Mouse (Mus musculus) intestine, embryonic 15.5 days (tissue): ENCODE measurements around the gene Tmem127. TPM values are rescaled to one million over a fixed set of nuclear protein-coding genes. Genes with fewer than 3 reads are reported as not detected.
A peak's percentile ranks its signal among the peaks of the same experiment; 100 is the strongest.

Source experiments
- ATAC-seq: fragments of 200-750 bp; cut with Nextera tagmentation; 2 replicates; pipeline ENCODE4 v1.8.0; 2017; ENCODE audit warnings: moderate TSS enrichment, moderate library complexity
- H3K27ac ChIP-seq: fragments of 300-500 bp; sonication (generic); 2 replicates; pipeline ENCODE4 v1.5.1; 2015; ENCODE audit warnings: mild to moderate bottlenecking, inconsistent platforms
- H3K27me3 ChIP-seq: fragments of 300-500 bp; sonication (generic); replicated peaks from 2 replicates; pipeline ENCODE4 v1.6.1; 2015; ENCODE audit warnings: inconsistent platforms
- H3K36me3 ChIP-seq: fragments of 300-500 bp; sonication (generic); 2 replicates; pipeline ENCODE4 v1.6.1; 2015; ENCODE audit warnings: inconsistent platforms
- H3K4me1 ChIP-seq: fragments of 300-500 bp; sonication (generic); replicated peaks from 2 replicates; pipeline ENCODE4 v1.6.1; 2015; ENCODE audit warnings: inconsistent platforms
- H3K4me2 ChIP-seq: fragments of 300-500 bp; sonication (generic); replicated peaks from 2 replicates; pipeline ENCODE4 v1.6.1; 2015; ENCODE audit warnings: mild to moderate bottlenecking, inconsistent platforms
- H3K4me3 ChIP-seq: fragments of 300-500 bp; sonication (generic); replicated peaks from 2 replicates; pipeline ENCODE4 v1.5.1; 2015; ENCODE audit warnings: inconsistent platforms
- H3K9ac ChIP-seq: fragments of 300-500 bp; sonication (generic); 2 replicates; pipeline ENCODE4 v1.6.1; 2015; ENCODE audit warnings: inconsistent platforms
- H3K9me3 ChIP-seq: fragments of 300-500 bp; sonication (generic); 2 replicates; pipeline ENCODE4 v1.6.1; 2016; ENCODE audit warnings: inconsistent platforms
- WGBS: fragments of 180-500 bp; shearing (Covaris S2); methylation state at CpG from one replicate; pipeline ENCODE4 v1.1.7; 2015; 5-methylcytosine and 5-hydroxymethylcytosine counted together
- polyA plus RNA-seq: library from polyadenylated mRNA; unstranded; fragments of >200 nt; fragmentation: Nextera tagmentation; extraction: Ambion mirVana; gene quantifications from 2 replicates; pipeline ENCODE4 v1.2.1, GENCODE M21; 2015

Tmem127 gene
- polyA plus RNA-seq, 1 experiment from 2014 or later = 28.5 TPM

DNA sequence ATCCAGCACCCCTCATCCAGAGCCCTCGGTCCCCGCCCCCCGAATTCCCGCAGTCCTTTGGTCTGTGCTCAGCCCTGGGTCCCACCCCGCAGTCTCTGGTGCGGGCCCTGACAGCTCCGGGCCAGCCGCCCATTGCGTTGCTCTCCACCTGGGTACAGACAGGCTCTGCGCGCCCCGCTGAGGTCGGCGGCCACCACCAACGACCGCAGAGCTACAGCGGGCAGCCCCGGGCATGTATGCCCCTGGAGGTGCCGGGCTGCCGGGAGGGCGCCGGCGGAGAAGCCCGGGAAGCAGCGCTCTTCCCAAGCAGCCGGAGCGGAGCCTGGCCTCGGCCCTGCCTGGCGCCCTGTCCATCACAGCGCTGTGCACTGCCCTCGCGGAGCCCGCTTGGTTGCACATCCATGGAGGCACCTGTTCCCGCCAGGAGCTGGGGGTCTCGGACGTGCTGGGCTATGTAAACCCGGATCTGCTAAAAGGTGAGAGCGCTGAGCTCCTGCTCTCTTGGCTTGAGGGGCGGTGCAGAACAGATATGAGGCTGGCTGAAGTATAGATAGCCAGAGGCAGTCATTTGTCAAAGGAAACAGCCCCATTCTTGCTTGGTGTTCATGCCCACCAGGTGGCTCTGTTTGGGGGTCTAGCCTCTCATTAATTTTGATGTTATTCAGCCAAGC is 761 bp downstream of the Tmem127 start:
- 1% methylated on average over 39 of the region's 39 CpGs for WGBS
- peak; percentile 72 for ATAC-seq

DNA sequence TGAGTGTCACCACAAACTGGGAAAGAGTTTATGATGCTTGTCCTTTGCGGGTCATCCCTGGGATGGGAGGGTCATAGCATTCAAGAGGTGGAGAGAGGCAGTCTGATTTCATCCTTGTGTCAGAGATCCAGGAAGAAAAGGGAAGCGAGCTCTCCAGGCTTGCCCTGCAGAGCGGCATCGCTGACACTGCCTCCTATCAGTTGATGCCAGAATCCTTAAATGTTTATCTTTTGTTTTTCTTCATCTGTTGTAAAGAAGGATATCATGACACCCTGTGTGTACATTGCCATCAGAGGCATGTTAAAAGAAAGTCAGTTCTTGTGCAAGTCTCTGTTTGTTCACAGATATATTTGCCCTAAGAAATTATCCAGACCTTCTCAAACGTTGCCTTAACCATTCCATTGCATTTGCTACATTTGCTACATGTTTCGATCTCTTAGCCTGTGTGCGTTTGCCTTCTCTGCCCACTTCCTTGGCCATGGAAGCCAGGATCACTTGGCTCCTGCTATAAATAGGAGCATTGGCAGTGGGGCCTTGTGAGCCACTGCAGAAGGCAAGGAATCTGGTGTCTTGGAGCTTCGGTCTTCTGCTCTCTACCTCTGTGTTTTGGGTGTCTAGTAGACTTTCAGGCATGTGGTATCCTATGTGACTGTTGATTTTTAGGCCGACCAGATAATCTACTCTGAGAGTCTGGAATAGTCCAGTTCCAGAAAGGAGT is 2.7 kb downstream of the Tmem127 start:
- Histone ChIP-seq H3K27me3 (no peaks in the 10 kb centered on the region), H3K9ac (no peak overlapping the region), H3K27ac (no peak overlapping the region), H3K4me1 (peaks cover 18% of the 10 kb centered on the region; the same call in 1 of the 2 replicates), H3K4me3 (no peak overlapping the region), H3K4me2 (no peak overlapping the region), H3K9me3 (no peaks in the 10 kb centered on the region), H3K36me3 (peaks cover 9% of the 10 kb centered on the region)
- 84% methylated on average over 9 of the region's 9 CpGs for WGBS
- no peak for ATAC-seq

More for the DNA sequence above, 761 bp downstream of the Tmem127 start:
- H3K27ac ChIP-seq = peak overlapping the region; percentile 57
- peak overlapping the region; percentile 90 for H3K4me3 ChIP-seq
- H3K27me3 ChIP-seq = no peaks in the 10 kb centered on the region
- peak overlapping the region; percentile 88 for H3K9ac ChIP-seq
- peaks cover 18% of the 10 kb centered on the region; the same call in 1 of the 2 replicates for H3K4me1 ChIP-seq
- peaks cover 14% of the 10 kb centered on the region for H3K36me3 ChIP-seq
- no peaks in the 10 kb centered on the region for H3K9me3 ChIP-seq
- H3K4me2 ChIP-seq = peak overlapping the region; percentile 98

GRCm38 (mm10) chr2:127251457-127251856 is 3.7 kb downstream of the Tmem127 start:
- ATAC-seq = no peak
- no peak overlapping the region for H3K9ac ChIP-seq
- no peaks in the 10 kb centered on the region for H3K9me3 ChIP-seq
- no peak overlapping the region for H3K4me2 ChIP-seq
- WGBS = 71% methylated on average over 3 of the region's 3 CpGs
- H3K27ac ChIP-seq = no peak overlapping the region
- H3K4me3 ChIP-seq = no peak overlapping the region
- no peaks in the 10 kb centered on the region for H3K27me3 ChIP-seq
- H3K4me1 ChIP-seq = peaks cover 18% of the 10 kb centered on the region; the same call in 1 of the 2 replicates
- no peaks in the 10 kb centered on the region for H3K36me3 ChIP-seq

DNA sequence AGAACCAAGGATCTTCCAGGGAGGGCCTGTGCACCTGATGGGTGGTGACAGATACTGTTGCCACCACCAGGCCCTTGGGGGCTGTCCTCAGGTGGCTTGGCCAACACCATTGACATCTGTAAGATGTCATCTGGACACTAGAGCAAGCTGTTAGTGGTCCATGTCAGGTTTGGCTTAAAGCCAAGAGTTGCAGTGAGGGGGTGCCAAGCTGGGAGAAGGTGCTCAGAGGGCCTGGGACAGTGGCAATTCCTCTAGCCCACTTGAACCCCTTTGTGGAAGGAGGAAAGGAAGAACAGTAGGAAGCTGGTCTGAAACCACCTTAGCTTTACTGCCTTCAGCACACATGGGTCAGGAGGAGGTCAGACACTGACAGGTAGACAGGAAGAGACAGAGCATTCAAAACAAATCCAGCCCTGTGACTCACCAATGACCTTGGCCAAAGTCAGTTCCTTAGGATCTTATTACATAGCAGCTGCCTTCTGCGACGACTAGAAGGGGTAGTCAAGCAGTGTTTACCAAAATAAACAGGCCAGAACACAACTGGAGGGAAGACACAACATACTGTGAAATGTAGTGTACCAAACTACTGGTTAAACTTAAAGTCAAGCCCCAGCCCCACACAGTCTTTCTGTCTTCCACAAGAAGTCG is 4.3 kb downstream of the Tmem127 start:
- Histone ChIP-seq H3K4me1 (peaks cover 13% of the 10 kb centered on the region; the same call in 1 of the 2 replicates), H3K36me3 (no peaks in the 10 kb centered on the region; the same call in 1 of the 2 replicates), H3K4me3 (no peak overlapping the region), H3K9me3 (no peaks in the 10 kb centered on the region), H3K4me2 (no peak overlapping the region), H3K27ac (no peak overlapping the region), H3K27me3 (no peaks in the 10 kb centered on the region), H3K9ac (no peak overlapping the region)
- ATAC-seq = no peak
- 61% methylated on average over 3 of the region's 3 CpGs for WGBS

DNA sequence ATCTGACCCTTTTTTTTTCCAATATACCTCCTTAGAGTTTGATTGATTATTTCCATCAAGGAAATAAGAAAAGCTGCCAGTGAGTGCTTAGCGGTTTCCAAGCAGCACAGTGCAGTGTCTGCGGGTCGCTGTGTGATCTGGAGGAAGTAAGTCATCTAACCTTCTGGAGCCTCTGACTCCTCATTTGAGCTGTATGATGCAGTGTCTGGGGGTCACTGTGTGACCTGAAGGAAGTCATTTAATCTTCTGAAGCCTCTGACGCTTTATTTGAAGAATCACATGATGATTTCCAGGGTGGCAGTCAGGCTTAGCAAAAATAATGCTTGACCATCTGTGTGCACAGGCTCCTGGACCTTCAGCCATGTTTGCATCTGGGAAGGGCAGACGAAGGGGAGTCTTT is 5.1 kb downstream of the Tmem127 start:
- Histone ChIP-seq H3K27ac (no peak overlapping the region), H3K4me2 (no peak overlapping the region)

GRCm38 (mm10) chr2:127254604-127255134 is 7.0 kb downstream of the Tmem127 start:
- peaks cover 10% of the 10 kb centered on the region; the same call in 1 of the 2 replicates for H3K36me3 ChIP-seq
- 84% methylated on average over 3 of the region's 3 CpGs for WGBS
- H3K9me3 ChIP-seq = no peaks in the 10 kb centered on the region
- peaks cover 6% of the 10 kb centered on the region; the same call in 1 of the 2 replicates for H3K4me1 ChIP-seq
- H3K9ac ChIP-seq = no peak overlapping the region
- no peak overlapping the region for H3K4me3 ChIP-seq
- no peak overlapping the region for H3K27ac ChIP-seq
- no peak for ATAC-seq
- no peak overlapping the region for H3K4me2 ChIP-seq
- H3K27me3 ChIP-seq = no peaks in the 10 kb centered on the region

More for the DNA sequence above, 5.1 kb downstream of the Tmem127 start:
- H3K9me3 ChIP-seq = no peaks in the 10 kb centered on the region
- 74% methylated on average over 5 of the region's 5 CpGs for WGBS
- H3K27me3 ChIP-seq = no peaks in the 10 kb centered on the region
- ATAC-seq = no peak
- H3K4me1 ChIP-seq = peaks cover 13% of the 10 kb centered on the region; the same call in 1 of the 2 replicates
- H3K36me3 ChIP-seq = peaks cover 5% of the 10 kb centered on the region; the same call in 1 of the 2 replicates
- no peak overlapping the region for H3K4me3 ChIP-seq
- H3K9ac ChIP-seq = no peak overlapping the region

DNA sequence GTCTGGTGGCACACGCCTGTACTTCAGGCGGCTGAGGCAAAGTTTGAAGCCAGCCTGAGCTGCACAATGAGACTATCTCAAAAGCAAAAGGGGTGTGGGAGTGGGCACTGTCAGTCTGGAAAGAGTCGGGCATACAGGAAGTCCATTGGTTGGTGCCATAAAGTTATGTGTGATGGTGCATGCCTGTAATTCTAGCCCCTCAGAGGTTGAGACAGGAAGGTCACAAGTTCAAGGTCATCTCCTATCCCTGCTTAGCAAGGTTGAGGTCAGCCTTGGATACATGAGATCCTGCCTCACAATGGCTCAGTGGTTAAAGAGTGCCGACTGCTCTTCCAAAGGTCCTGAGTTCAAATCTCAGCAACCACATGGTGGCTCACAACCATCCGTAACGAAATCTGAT is 7.6 kb downstream of the Tmem127 start:
- Histone ChIP-seq H3K27me3 (no peaks in the 10 kb centered on the region), H3K9me3 (no peaks in the 10 kb centered on the region), H3K4me3 (no peak overlapping the region), H3K4me2 (no peak overlapping the region), H3K9ac (no peak overlapping the region), H3K27ac (no peak overlapping the region), H3K4me1 (peaks cover 6% of the 10 kb centered on the region; the same call in 1 of the 2 replicates), H3K36me3 (peaks cover 10% of the 10 kb centered on the region; the same call in 1 of the 2 replicates)
- 87% methylated on average over 6 of the region's 6 CpGs for WGBS
- ATAC-seq = no peak

DNA sequence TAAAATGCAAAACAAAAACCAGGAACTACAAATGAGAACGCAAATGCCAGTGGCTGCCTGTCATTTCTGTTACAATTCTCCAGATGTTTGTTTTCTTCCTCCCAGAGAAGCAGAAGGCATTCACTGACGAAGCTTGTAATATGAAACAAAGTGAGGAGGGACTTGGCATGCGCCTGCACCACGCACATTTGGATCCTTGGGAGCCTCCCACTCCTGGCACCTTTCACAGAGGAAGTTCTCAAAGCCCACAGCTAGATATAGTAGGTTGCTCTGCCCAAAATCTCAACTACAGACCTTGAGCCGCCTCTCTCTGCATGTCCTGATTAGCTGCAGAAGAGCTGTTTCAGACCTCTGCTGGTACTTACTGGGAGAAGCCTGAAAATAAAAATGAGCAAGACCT is 11.6 kb downstream of the Tmem127 start:
- Histone ChIP-seq H3K9ac (no peak overlapping the region), H3K4me2 (no peak overlapping the region), H3K27ac (no peak overlapping the region), H3K4me3 (no peak overlapping the region), H3K9me3 (no peaks in the 10 kb centered on the region), H3K27me3 (no peaks in the 10 kb centered on the region), H3K4me1 (no peaks in the 10 kb centered on the region), H3K36me3 (peaks cover 10% of the 10 kb centered on the region; the same call in 1 of the 2 replicates)
- 85% methylated on average over 5 of the region's 5 CpGs for WGBS
- no peak for ATAC-seq

GRCm38 (mm10) chr2:127262480-127262879 is 14.8 kb downstream of the Tmem127 start:
- Histone ChIP-seq H3K4me2 (no peak overlapping the region), H3K27ac (no peak overlapping the region), H3K27me3 (no peaks in the 10 kb centered on the region), H3K4me1 (no peaks in the 10 kb centered on the region), H3K36me3 (0 out of 2 replicates have a peak, but pooled peaks cover 9% of the 10 kb centered on the region), H3K4me3 (no peak overlapping the region), H3K9ac (no peak overlapping the region), H3K9me3 (no peaks in the 10 kb centered on the region)
- ATAC-seq = no peak

GRCm38 (mm10) chr2:127267854-127268253 is 20.1 kb downstream of the Tmem127 start:
- no peak overlapping the region for H3K4me2 ChIP-seq
- H3K9ac ChIP-seq = no peak overlapping the region
- H3K27me3 ChIP-seq = no peaks in the 10 kb centered on the region
- no peaks in the 10 kb centered on the region for H3K9me3 ChIP-seq
- ATAC-seq = no peak
- WGBS = 52% methylated on average over 4 of the region's 4 CpGs
- H3K4me1 ChIP-seq = no peaks in the 10 kb centered on the region
- no peak overlapping the region for H3K27ac ChIP-seq
- no peak overlapping the region for H3K4me3 ChIP-seq
- 0 out of 2 replicates have a peak, but pooled peaks cover 2% of the 10 kb centered on the region for H3K36me3 ChIP-seq

DNA sequence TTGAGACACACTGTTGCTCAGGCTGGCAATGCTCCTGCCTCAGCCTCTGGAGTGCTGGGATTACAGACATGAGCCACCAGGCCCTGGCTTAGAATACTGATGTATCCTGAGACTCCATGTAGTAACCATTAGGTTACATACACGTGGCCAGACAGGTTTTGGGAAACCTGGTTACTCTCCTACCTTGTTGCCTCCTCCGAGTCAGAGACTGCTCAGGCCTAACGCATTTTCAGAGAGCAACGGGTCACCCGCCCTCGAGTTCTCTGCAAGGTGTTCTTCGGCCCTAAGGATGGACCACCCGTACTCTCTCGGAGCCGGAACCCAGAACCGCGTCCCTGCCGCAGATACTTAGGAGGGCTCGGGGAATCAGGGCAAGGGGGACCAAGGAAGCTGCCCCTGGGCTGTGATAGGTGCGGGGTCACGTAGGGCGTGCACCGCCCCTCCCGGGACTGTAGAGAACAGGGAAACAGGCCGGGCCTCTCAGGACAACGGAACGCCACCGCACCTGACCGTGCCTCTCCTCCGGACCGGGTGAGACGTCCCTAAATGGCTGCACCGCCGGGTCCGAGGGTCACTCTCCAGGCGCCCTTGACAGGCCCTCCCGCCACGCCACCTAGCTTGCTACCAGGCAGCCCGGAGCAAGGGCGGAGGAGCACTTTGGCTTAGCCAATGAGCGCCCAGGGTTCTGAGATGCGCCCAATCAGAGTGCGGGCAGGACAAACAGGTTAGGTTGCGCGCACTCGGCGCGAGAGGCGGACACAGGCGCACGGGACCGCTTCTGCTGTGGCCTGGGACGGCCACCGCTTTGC is 22.0 kb downstream of the Tmem127 start, which contains the start of gene Stard7:
Gene Stard7, plus strand, starts transcription at position 728 of the 809 bp plus-strand sequence.
- peak within 1 kb of the TSS; percentile 68 for H3K4me2 ChIP-seq
- no peaks in the 10 kb centered on the region for H3K9me3 ChIP-seq
- H3K9ac ChIP-seq = peak within 1 kb of the TSS; percentile 97
- WGBS = 0% methylated on average over 49 of the region's 49 CpGs
- 0 out of 2 replicates have a peak, but pooled peaks cover 4% of the 10 kb centered on the region for H3K36me3 ChIP-seq
- H3K4me1 ChIP-seq = 0 out of 2 replicates have a peak, but pooled peaks cover 3% of the 10 kb centered on the region
- peak; percentile 99 for ATAC-seq
- peak within 1 kb of the TSS; percentile 100 for H3K4me3 ChIP-seq
- no peaks in the 10 kb centered on the region for H3K27me3 ChIP-seq
- peak within 1 kb of the TSS; percentile 99 for H3K27ac ChIP-seq
